Mouse (Mus musculus) midbrain, embryonic 12.5 days (tissue): ENCODE measurements at regions not wholly inside any gene's neighbourhood (a gene's known extent, or its start where the extent isn't known, plus 50 kb on each side); places are given as distances from the start of the nearest gene placed in this dataset.
A peak's percentile ranks its signal among the peaks of the same experiment; 100 is the strongest.

Experiments used
- ATAC-seq: fragments of 200-750 bp; cut with Nextera tagmentation; 2 replicates; pipeline ENCODE4 v1.8.0; 2017; ENCODE audit warnings: low read depth, moderate TSS enrichment, moderate library complexity; ENCODE audit not compliant: low FRiP score
- H3K27ac ChIP-seq: fragments of 300-500 bp; sonication (generic); replicated peaks from 2 replicates; pipeline ENCODE4 v1.5.1; 2016; ENCODE audit warnings: mild to moderate bottlenecking
- H3K27me3 ChIP-seq: fragments of 300-500 bp; sonication (generic); 2 replicates; pipeline ENCODE4 v1.6.1; 2016; ENCODE audit warnings: mild to moderate bottlenecking
- H3K36me3 ChIP-seq: fragments of 300-500 bp; sonication (generic); 2 replicates; pipeline ENCODE4 v1.6.1; 2016
- H3K4me1 ChIP-seq: fragments of 300-500 bp; sonication (generic); 2 replicates; pipeline ENCODE4 v1.6.1; 2016
- H3K4me2 ChIP-seq: fragments of 300-500 bp; sonication (generic); replicated peaks from 2 replicates; pipeline ENCODE4 v1.6.1; 2016; ENCODE audit warnings: mild to moderate bottlenecking, moderate library complexity
- H3K4me3 ChIP-seq: fragments of 300-500 bp; sonication (generic); 2 replicates; pipeline ENCODE4 v1.5.1; 2016; ENCODE audit warnings: mild to moderate bottlenecking
- H3K9ac ChIP-seq: fragments of 300-500 bp; sonication (generic); replicated peaks from 2 replicates; pipeline ENCODE4 v1.6.1; 2016; ENCODE audit warnings: mild to moderate bottlenecking, moderate library complexity
- H3K9me3 ChIP-seq: fragments of 300-500 bp; sonication (generic); 2 replicates; pipeline ENCODE4 v1.6.1; 2016; ENCODE audit warnings: mild to moderate bottlenecking
- WGBS: fragments of 180-500 bp; shearing (Covaris S2); methylation state at CpG from one replicate; pipeline ENCODE4 v1.1.7; 2016; 5-methylcytosine and 5-hydroxymethylcytosine counted together

GRCm38 (mm10) chr17:59359503-59359902 lies 346.3 kb upstream of the Nudt12 start:
- 85% methylated on average over 5 of the region's 5 CpGs for WGBS
- ATAC-seq, result no peak
- Histone ChIP-seq H3K27me3 (no peaks in the 10 kb centered on the region), H3K4me2 (no peak overlapping the region), H3K9me3 (no peaks in the 10 kb centered on the region), H3K4me1 (no peaks in the 10 kb centered on the region; the same call in 1 of the 2 replicates), H3K9ac (no peak overlapping the region), H3K4me3 (no peak overlapping the region), H3K36me3 (no peaks in the 10 kb centered on the region), H3K27ac (no peak overlapping the region)

GRCm38 (mm10) chr17:59345526-59345925 lies 332.4 kb upstream of the Nudt12 start:
- H3K9ac ChIP-seq, result no peak overlapping the region
- no peak overlapping the region for H3K4me2 ChIP-seq
- 84% methylated on average over 4 of the region's 4 CpGs for WGBS
- H3K4me1 ChIP-seq, result no peaks in the 10 kb centered on the region
- no peaks in the 10 kb centered on the region for H3K36me3 ChIP-seq
- no peaks in the 10 kb centered on the region for H3K27me3 ChIP-seq
- ATAC-seq, result no peak
- H3K4me3 ChIP-seq, result no peak overlapping the region
- no peak overlapping the region for H3K27ac ChIP-seq
- no peaks in the 10 kb centered on the region for H3K9me3 ChIP-seq

- no peaks in the 10 kb centered on the region for H3K4me1 ChIP-seq
- 91% methylated on average over 5 of the region's 5 CpGs for WGBS
- no peak for ATAC-seq
- H3K27ac ChIP-seq, result no peak overlapping the region
- no peaks in the 10 kb centered on the region for H3K36me3 ChIP-seq
- no peak overlapping the region for H3K4me3 ChIP-seq
- no peak overlapping the region for H3K9ac ChIP-seq
- H3K27me3 ChIP-seq, result no peaks in the 10 kb centered on the region
- no peak overlapping the region for H3K4me2 ChIP-seq
- no peaks in the 10 kb centered on the region for H3K9me3 ChIP-seq
These were observed 284.8 kb upstream of the Nudt12 start for GRCm38 (mm10) chr17:59297939-59298338.

- H3K36me3 ChIP-seq, result no peaks in the 10 kb centered on the region
- no peak overlapping the region for H3K27ac ChIP-seq
- no peaks in the 10 kb centered on the region for H3K4me1 ChIP-seq
- H3K4me3 ChIP-seq, result no peak overlapping the region
- H3K4me2 ChIP-seq, result no peak overlapping the region
- H3K9me3 ChIP-seq, result no peaks in the 10 kb centered on the region
- H3K9ac ChIP-seq, result no peak overlapping the region
- no peaks in the 10 kb centered on the region for H3K27me3 ChIP-seq
- peak; percentile 78; the same call in 1 of the 2 replicates for ATAC-seq
- WGBS, result 61% methylated on average over 3 of the region's 3 CpGs
These were observed 268.2 kb upstream of the Nudt12 start for GRCm38 (mm10) chr17:59281364-59281763.

- ATAC-seq, result peak; percentile 34; the same call in 1 of the 2 replicates
- Histone ChIP-seq H3K9ac (no peak overlapping the region), H3K9me3 (no peaks in the 10 kb centered on the region), H3K27me3 (no peaks in the 10 kb centered on the region), H3K36me3 (no peaks in the 10 kb centered on the region), H3K4me1 (no peaks in the 10 kb centered on the region), H3K4me2 (no peak overlapping the region), H3K27ac (no peak overlapping the region), H3K4me3 (no peak overlapping the region)
- WGBS, result 78% methylated on average over 10 of the region's 10 CpGs
These were observed 266.6 kb upstream of the Nudt12 start for GRCm38 (mm10) chr17:59279811-59280210.

GRCm38 (mm10) chr17:59269613-59270012 lies 256.4 kb upstream of the Nudt12 start:
- Histone ChIP-seq H3K4me3 (no peak overlapping the region), H3K4me1 (no peaks in the 10 kb centered on the region), H3K36me3 (no peaks in the 10 kb centered on the region), H3K27me3 (no peaks in the 10 kb centered on the region), H3K4me2 (no peak overlapping the region), H3K9ac (no peak overlapping the region), H3K27ac (no peak overlapping the region), H3K9me3 (no peaks in the 10 kb centered on the region)
- ATAC-seq, result no peak

- Histone ChIP-seq H3K9ac (no peak overlapping the region), H3K27ac (no peak overlapping the region), H3K4me3 (no peak overlapping the region), H3K4me1 (no peaks in the 10 kb centered on the region), H3K4me2 (no peak overlapping the region), H3K27me3 (no peaks in the 10 kb centered on the region), H3K36me3 (no peaks in the 10 kb centered on the region), H3K9me3 (no peaks in the 10 kb centered on the region)
- WGBS, result 91% methylated on average over 5 of the region's 5 CpGs
- no peak for ATAC-seq
These were observed 235.8 kb upstream of the Nudt12 start for GRCm38 (mm10) chr17:59249000-59249399.

- Histone ChIP-seq H3K4me1 (no peaks in the 10 kb centered on the region), H3K36me3 (no peaks in the 10 kb centered on the region), H3K9ac (no peak overlapping the region), H3K4me3 (no peak overlapping the region), H3K27ac (no peak overlapping the region), H3K4me2 (no peak overlapping the region), H3K27me3 (no peaks in the 10 kb centered on the region), H3K9me3 (no peaks in the 10 kb centered on the region)
- ATAC-seq, result no peak
- 85% methylated on average over 2 of the region's 2 CpGs for WGBS
These were observed 219.1 kb upstream of the Nudt12 start for GRCm38 (mm10) chr17:59232251-59232650.
